Mouse (Mus musculus): ENCODE measurements around the gene Gm8050.
"Not testable (repeated sequence)": the region's sequence is repeated elsewhere in the genome, so short reads cannot be mapped to it uniquely, and the experiment has no call there.

- not testable (repeated sequence) for TF ChIP-seq CTCF (IDR thresholded peaks at IDR 0.05; ENCODE audit: borderline replicate concordance, insufficient read depth, low read depth, low read length); POLR2A (IDR thresholded peaks at IDR 0.05; ENCODE audit: borderline replicate concordance, insufficient read depth, low read length)
Observed at GRCm38 (mm10) chr14:6757231-6757536, 37.1 kb upstream of the Gm8050 start.

All from cerebellum, adult 2 months (tissue).